Mouse (Mus musculus) left cerebral cortex, adult 2 months (tissue): Measurements from ENCODE around the gene Cerk. TPM values are rescaled to one million over a fixed set of nuclear protein-coding genes. Genes with fewer than 3 reads are reported as not detected.
A peak's percentile ranks its signal among the peaks of the same experiment; 100 is the strongest.
"Not testable (repeated sequence)": the region's sequence is repeated elsewhere in the genome, so short reads cannot be mapped to it uniquely, and the experiment has no call there.

Experiments
- DNase-seq, 2 experiments: peaks; one replicate each; pipeline ENCODE4 v3.0.0; 2021 to 2022; ENCODE audit warnings: low spot score in 2 of 2, mixed read lengths in 1 of 2; ENCODE audit errors: extremely low spot score in 1 of 2
- H3K27ac ChIP-seq: fragments of 200-600 bp; 2 replicates; pipeline ENCODE4 v1.8.1; 2022
- H3K4me3 ChIP-seq: fragments of 200-600 bp; 2 replicates; pipeline ENCODE4 v1.8.1; 2022
- CTCF ChIP-seq: fragments of 200-600 bp; IDR thresholded peaks from 2 replicates; pipeline ENCODE4 v1.8.1; 2022; ENCODE audit warnings: antibody characterized with exemption, mild to moderate bottlenecking, moderate library complexity
- intact Hi-C: fragments of 180-260 bp; cut with DNase I; formaldehyde crosslinking; loops from one replicate; pipeline ENCODE4 v1.15.1; 2025
- total RNA-seq, 2 experiments: library from RNA; stranded (reverse); gene quantifications; 2 replicates each; pipeline ENCODE4 v1.2.3; 2021

Cerk gene
- total RNA-seq, 2 experiments from 2014 or later, result 57.9 to 59.0 TPM

- intact Hi-C loops, result no loop called here
- H3K27ac ChIP-seq, result no peak overlapping the region
- TF ChIP-seq CTCF, result peak; percentile 64
- DNase-seq, result no peak
- H3K4me3 ChIP-seq, result no peak overlapping the region
These were observed 19.4 kb upstream of the Cerk start for GRCm38 (mm10) chr15:86205300-86205699.

- intact Hi-C loops, result no loop called here
- no peak for TF ChIP-seq CTCF
- Histone ChIP-seq H3K27ac (no peak overlapping the region), H3K4me3 (no peak overlapping the region)
- no peak for DNase-seq
These were observed 18.1 kb upstream of the Cerk start for GRCm38 (mm10) chr15:86203942-86204561.

- Histone ChIP-seq H3K27ac (no peak overlapping the region), H3K4me3 (no peak overlapping the region)
- no peak for DNase-seq
- TF ChIP-seq CTCF, result no peak
- intact Hi-C loops, result no loop called here
These were observed 17.4 kb upstream of the Cerk start for GRCm38 (mm10) chr15:86203292-86203793.

- intact Hi-C loops, result no loop called here
- no peak for TF ChIP-seq CTCF
- no peak for DNase-seq
- H3K27ac ChIP-seq, result no peak overlapping the region
- no peak overlapping the region for H3K4me3 ChIP-seq
These were observed 16.7 kb upstream of the Cerk start for GRCm38 (mm10) chr15:86202640-86203039.

GRCm38 (mm10) chr15:86201696-86202330 is 15.9 kb upstream of the Cerk start:
- H3K4me3 ChIP-seq, result no peak overlapping the region
- no peak for DNase-seq
- H3K27ac ChIP-seq, result no peak overlapping the region
- intact Hi-C loops, result no loop called here
- no peak for TF ChIP-seq CTCF

- intact Hi-C loops, result no loop called here
- no peak for TF ChIP-seq CTCF
- Histone ChIP-seq H3K4me3 (no peak overlapping the region), H3K27ac (no peak overlapping the region; the same call in 1 of the 2 replicates)
- no peak for DNase-seq
These were observed 15.2 kb upstream of the Cerk start for GRCm38 (mm10) chr15:86201095-86201494.

GRCm38 (mm10) chr15:86200169-86200568 is 14.2 kb upstream of the Cerk start:
- intact Hi-C loops, result no loop called here
- no peak for DNase-seq
- Histone ChIP-seq H3K27ac (peak overlapping the region; percentile 67), H3K4me3 (no peak overlapping the region)
- no peak for TF ChIP-seq CTCF

GRCm38 (mm10) chr15:86199482-86199881 is 13.5 kb upstream of the Cerk start:
- Histone ChIP-seq H3K27ac (peak overlapping the region; percentile 67), H3K4me3 (no peak overlapping the region)
- intact Hi-C loops, result no loop called here
- DNase-seq, result no peak
- TF ChIP-seq CTCF, result no peak

GRCm38 (mm10) chr15:86199052-86199451 is 13.1 kb upstream of the Cerk start:
- Histone ChIP-seq H3K27ac (peak overlapping the region; percentile 67), H3K4me3 (no peak overlapping the region)
- TF ChIP-seq CTCF, result no peak
- no peak for DNase-seq
- intact Hi-C loops, result no loop called here

GRCm38 (mm10) chr15:86194676-86195453 is 8.9 kb upstream of the Cerk start:
- H3K27ac ChIP-seq, intact Hi-C loops, H3K4me3 ChIP-seq, DNase-seq: not testable (repeated sequence)

- intact Hi-C loops, result no loop called here
These were observed 6.0 kb upstream of the Cerk start for GRCm38 (mm10) chr15:86191933-86192332.

GRCm38 (mm10) chr15:86191505-86191904 is 5.6 kb upstream of the Cerk start:
- no peak overlapping the region for H3K27ac ChIP-seq
- no peak overlapping the region for H3K4me3 ChIP-seq
- DNase-seq, result no peak
- intact Hi-C loops, result no loop called here
- no peak for TF ChIP-seq CTCF

More at GRCm38 (mm10) chr15:86191933-86192332, 6.0 kb upstream of the Cerk start:
- Histone ChIP-seq H3K27ac (no peak overlapping the region), H3K4me3 (no peak overlapping the region)
- TF ChIP-seq CTCF, result no peak
- no peak for DNase-seq
